Mouse (Mus musculus) brain, embryonic 14.5 days (tissue): Measurements from ENCODE around the gene Bclaf1.

ENCODE experiments used
- CTCF ChIP-seq: fragments of 200-500 bp; IDR thresholded peaks from 2 replicates; pipeline ENCODE4 v1.5.1; 2012; ENCODE audit warnings: inconsistent platforms, mild to moderate bottlenecking, moderate library complexity, borderline replicate concordance; ENCODE audit not compliant: insufficient read depth, insufficient read length; ENCODE audit errors: extremely low read depth
- POLR2A ChIP-seq: fragments of 200-500 bp; IDR thresholded peaks from 2 replicates; pipeline ENCODE4 v1.6.1; 2012; ENCODE audit warnings: mild to moderate bottlenecking, inconsistent platforms, borderline replicate concordance; ENCODE audit not compliant: poor library complexity, insufficient read depth, insufficient read length, severe bottlenecking; ENCODE audit errors: extremely low read depth

DNA sequence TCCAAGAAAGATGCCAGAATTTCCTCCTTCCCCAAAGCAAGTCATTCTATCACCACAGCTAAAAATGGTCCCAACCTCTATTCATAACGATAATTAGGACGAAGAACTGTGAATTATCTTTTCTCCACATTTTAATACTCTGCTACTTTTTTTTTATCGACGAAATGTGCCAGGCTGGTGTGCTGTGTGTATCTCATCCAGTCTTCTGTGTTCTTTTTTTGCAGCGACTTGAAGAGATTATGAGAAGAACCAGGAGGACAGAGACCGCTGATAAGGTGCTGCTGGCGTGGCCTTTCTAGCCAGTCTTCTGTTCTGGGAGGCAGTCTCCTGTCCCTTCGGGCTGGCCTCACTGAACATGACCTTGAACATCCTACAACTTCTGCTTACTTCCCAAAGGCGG is 38.2 kb upstream of the Bclaf1 start:
- no peak for TF ChIP-seq CTCF
- TF ChIP-seq POLR2A = no peak
